Mouse (Mus musculus): ENCODE data around the gene Polr2j. TPM values are rescaled to one million over a fixed set of nuclear protein-coding genes. Genes with fewer than 3 reads are reported as not detected.

Polr2j gene
- polyA plus RNA-seq, 1 experiment from 2014 or later = 217 TPM

- H3K4me3 ChIP-seq (ENCODE audit: low read depth, low read length) = no peak overlapping the region
- no peaks in the 10 kb centered on the region for H3K36me3 ChIP-seq (ENCODE audit: insufficient read depth)
- WGBS = 85% methylated on average over 4 of the region's 4 CpGs
- H3K27me3 ChIP-seq (ENCODE audit: insufficient read depth, low read length) = no peaks in the 10 kb centered on the region
- no peak overlapping the region for H3K9ac ChIP-seq
- TF ChIP-seq CTCF (IDR thresholded peaks at IDR 0.05; ENCODE audit: low read depth) = no peak
- H3K27ac ChIP-seq (ENCODE audit: low read depth) = no peak overlapping the region
- no peak overlapping the region for H3K4me2 ChIP-seq
- DNase-seq (no peak), ATAC-seq (ENCODE audit: insufficient read depth) (no peak)
- no peaks in the 10 kb centered on the region; the same call in 1 of the 2 replicates for H3K9me3 ChIP-seq (ENCODE audit: low read depth, low read length)
- H3K4me1 ChIP-seq (ENCODE audit: insufficient read depth) = 0 out of 2 replicates have a peak, but pooled peaks cover 2% of the 10 kb centered on the region
Measured at GRCm38 (mm10) chr5:136167296-136167695, 50.9 kb downstream of the Polr2j start.

GRCm38 (mm10) chr5:136168071-136168470, 51.6 kb downstream of the Polr2j start:
- Histone ChIP-seq H3K4me3 (ENCODE audit: low read depth, low read length) (no peak overlapping the region), H3K9me3 (ENCODE audit: low read depth, low read length) (no peaks in the 10 kb centered on the region; the same call in 1 of the 2 replicates), H3K4me1 (ENCODE audit: insufficient read depth) (0 out of 2 replicates have a peak, but pooled peaks cover 2% of the 10 kb centered on the region), H3K27ac (ENCODE audit: low read depth) (no peak overlapping the region), H3K27me3 (ENCODE audit: insufficient read depth, low read length) (no peaks in the 10 kb centered on the region), H3K36me3 (ENCODE audit: insufficient read depth) (no peaks in the 10 kb centered on the region), H3K9ac (no peak overlapping the region), H3K4me2 (no peak overlapping the region)
- no peak for ATAC-seq (ENCODE audit: insufficient read depth)
- no peak for DNase-seq
- TF ChIP-seq CTCF (IDR thresholded peaks at IDR 0.05; ENCODE audit: low read depth) = peak; percentile 45; the same call in 1 of the 2 replicates
- WGBS = 90% methylated on average over 3 of the region's 3 CpGs

- 9% methylated on average over 15 of the region's 15 CpGs for WGBS
- ATAC-seq (ENCODE audit: insufficient read depth) (peak; percentile 51; the same call in 1 of the 2 replicates), DNase-seq (peak; percentile 38)
- Histone ChIP-seq H3K27ac (ENCODE audit: low read depth) (no peak overlapping the region), H3K9me3 (ENCODE audit: low read depth, low read length) (no peaks in the 10 kb centered on the region; the same call in 1 of the 2 replicates), H3K4me2 (peak overlapping the region; percentile 91), H3K36me3 (ENCODE audit: insufficient read depth) (no peaks in the 10 kb centered on the region), H3K27me3 (ENCODE audit: insufficient read depth, low read length) (no peaks in the 10 kb centered on the region), H3K9ac (peak overlapping the region; percentile 59), H3K4me1 (ENCODE audit: insufficient read depth) (0 out of 2 replicates have a peak, but pooled peaks cover 7% of the 10 kb centered on the region), H3K4me3 (ENCODE audit: low read depth, low read length) (peak overlapping the region; percentile 57)
- no peak for TF ChIP-seq CTCF (IDR thresholded peaks at IDR 0.05; ENCODE audit: low read depth)
Measured at GRCm38 (mm10) chr5:136169626-136170511, 53.4 kb downstream of the Polr2j start.

GRCm38 (mm10) chr5:136170512-136171362, 54.3 kb downstream of the Polr2j start, which contains the start of gene Orai2:
Orai2 (minus strand) TSS chr5:136170713.
- H3K36me3 ChIP-seq (ENCODE audit: insufficient read depth) = no peaks in the 10 kb centered on the region
- H3K9ac ChIP-seq = peak within 1 kb of the TSS; percentile 59
- H3K9me3 ChIP-seq (ENCODE audit: low read depth, low read length) = no peaks in the 10 kb centered on the region; the same call in 1 of the 2 replicates
- H3K27me3 ChIP-seq (ENCODE audit: insufficient read depth, low read length) = no peaks in the 10 kb centered on the region
- H3K4me1 ChIP-seq (ENCODE audit: insufficient read depth) = 0 out of 2 replicates have a peak, but pooled peaks cover 7% of the 10 kb centered on the region
- ATAC-seq (ENCODE audit: insufficient read depth) (peak; percentile 90), DNase-seq (peak; percentile 89)
- 0 out of 2 replicates have a peak within 1 kb of the TSS, but pooled peaks have one; percentile 3 for H3K27ac ChIP-seq (ENCODE audit: low read depth)
- WGBS = 3% methylated on average over 47 of the region's 49 CpGs
- no peak for TF ChIP-seq CTCF (IDR thresholded peaks at IDR 0.05; ENCODE audit: low read depth)
- H3K4me2 ChIP-seq = peak within 1 kb of the TSS; percentile 91
- H3K4me3 ChIP-seq (ENCODE audit: low read depth, low read length) = peak within 1 kb of the TSS; percentile 57

- DNase-seq (peak; percentile 24), ATAC-seq (ENCODE audit: insufficient read depth) (0 out of 2 replicates have a peak, but pooled peaks have one; percentile 2)
- Histone ChIP-seq H3K9ac (no peak overlapping the region), H3K36me3 (ENCODE audit: insufficient read depth) (no peaks in the 10 kb centered on the region), H3K4me3 (ENCODE audit: low read depth, low read length) (peak overlapping the region; percentile 57), H3K4me2 (peak overlapping the region; percentile 91), H3K4me1 (ENCODE audit: insufficient read depth) (0 out of 2 replicates have a peak, but pooled peaks cover 7% of the 10 kb centered on the region), H3K9me3 (ENCODE audit: low read depth, low read length) (no peaks in the 10 kb centered on the region; the same call in 1 of the 2 replicates), H3K27me3 (ENCODE audit: insufficient read depth, low read length) (no peaks in the 10 kb centered on the region), H3K27ac (ENCODE audit: low read depth) (no peak overlapping the region)
- TF ChIP-seq CTCF (IDR thresholded peaks at IDR 0.05; ENCODE audit: low read depth) = no peak
- 28% methylated on average over 17 of the region's 17 CpGs for WGBS
Measured at GRCm38 (mm10) chr5:136171363-136172341, 55.2 kb downstream of the Polr2j start.

Small RNAs within 50 kb of the gene (microRNA-seq; reads per million reads assigned to microRNA genes)
- gene Mir7035 (ENCODE audit: borderline number of aligned reads) = 0.71 reads per million

Other genes starting within 250 kb of the Polr2j start
- gene Hspb1, start 228.7 kb upstream of the Polr2j start, polyA plus RNA-seq (2014; fragmentation: Nextera tagmentation; extraction: Ambion mirVana) = 62.8 and 68.1 TPM in 2 replicates
- gene Ywhag, start 182.0 kb upstream of the Polr2j start, polyA plus RNA-seq (2014; fragmentation: Nextera tagmentation; extraction: Ambion mirVana) = 74.7 and 79.0 TPM in 2 replicates
- 3.2 and 3.8 TPM in 2 replicates for gene Ssc4d, start 142.1 kb upstream of the Polr2j start, polyA plus RNA-seq (2014; fragmentation: Nextera tagmentation; extraction: Ambion mirVana)
- gene Zp3, start 136.5 kb upstream of the Polr2j start, polyA plus RNA-seq (2014; fragmentation: Nextera tagmentation; extraction: Ambion mirVana) = not detected in 2 replicates
- gene Dtx2, start 121.8 kb upstream of the Polr2j start, polyA plus RNA-seq (2014; fragmentation: Nextera tagmentation; extraction: Ambion mirVana) = 21.4 and 24.4 TPM in 2 replicates
- gene Upk3b, start 78.1 kb upstream of the Polr2j start, polyA plus RNA-seq (2014; fragmentation: Nextera tagmentation; extraction: Ambion mirVana) = 23.8 and 26.7 TPM in 2 replicates
- gene Upk3bl, start 62.1 kb upstream of the Polr2j start, polyA plus RNA-seq (2014; fragmentation: Nextera tagmentation; extraction: Ambion mirVana) = 1.5 and 1.8 TPM in 2 replicates
- gene Rasa4, start 32.7 kb upstream of the Polr2j start, polyA plus RNA-seq (2014; fragmentation: Nextera tagmentation; extraction: Ambion mirVana) = 4.2 and 4.4 TPM in 2 replicates
- 36.6 and 37.6 TPM in 2 replicates for gene Lrwd1, start 19.4 kb downstream of the Polr2j start, polyA plus RNA-seq (2014; fragmentation: Nextera tagmentation; extraction: Ambion mirVana)
- 12.9 and 14.8 TPM in 2 replicates for gene Alkbh4, start 19.5 kb downstream of the Polr2j start, polyA plus RNA-seq (2014; fragmentation: Nextera tagmentation; extraction: Ambion mirVana)
- gene Orai2, start 54.1 kb downstream of the Polr2j start, polyA plus RNA-seq (2014; fragmentation: Nextera tagmentation; extraction: Ambion mirVana) = 7.0 and 7.1 TPM in 2 replicates
- 52.1 and 60.3 TPM in 2 replicates for gene Prkrip1, start 82.3 kb downstream of the Polr2j start, polyA plus RNA-seq (2014; fragmentation: Nextera tagmentation; extraction: Ambion mirVana)
- gene Sh2b2, start 129.9 kb downstream of the Polr2j start, polyA plus RNA-seq (2014; fragmentation: Nextera tagmentation; extraction: Ambion mirVana) = 5.7 and 5.9 TPM in 2 replicates